In the genomic region with DNA sequence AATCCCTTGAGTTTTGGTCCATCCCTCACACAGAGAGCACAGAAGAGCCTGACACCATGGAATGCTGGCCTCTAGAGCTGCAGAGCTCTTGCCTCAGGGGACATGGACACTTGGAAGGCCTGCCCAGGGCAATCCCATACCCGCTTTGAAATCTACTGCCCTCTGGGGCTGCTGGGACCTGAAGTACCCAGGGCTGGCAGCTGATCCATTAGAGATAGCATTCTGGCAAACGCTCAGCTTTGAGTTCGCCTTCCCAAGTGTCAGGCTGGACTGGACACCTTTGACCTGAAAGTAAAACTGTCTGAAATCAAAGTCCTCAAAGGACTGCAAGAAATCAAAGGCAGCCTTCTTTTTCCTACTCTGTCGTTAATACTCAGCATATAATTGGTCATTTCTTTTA, we compare ENCODE assay signal across 15 mouse cellular contexts. TPM values are rescaled to one million over a fixed set of nuclear protein-coding genes. Genes with fewer than 3 reads are reported as not detected.
DNase-seq lines count a peak whose midpoint lies in the region; ATAC-seq and TF ChIP-seq lines count a peak whose summit lies in the region.
"Had no signal": no experiment of that assay in that cellular context is flagged by ENCODE, and none has a peak within 500 bp of the region (broad histone marks: within the 10 kb centered on the region; RNA-seq: fewer than 3 reads in every experiment).

No protein-coding gene starts in this region.

- intact Hi-C loops in heart, adult 2 months (cut with DNase I): loop anchor here (5.0 kb wide), 2 partner anchors 421 to 1751 kb away; no protein-coding TSS in a partner anchor

- no peaks in the 10 kb centered on the region for H3K79me2 ChIP-seq in heart, adult 2 months (replicated peaks; ENCODE audit: control insufficient read depth, insufficient read depth, low read length)

- H3K4me1 ChIP-seq in stomach, embryonic 16.5 days (ENCODE audit: control insufficient read depth, insufficient read depth, low read length): no peaks in the 10 kb centered on the region
- H3K4me1 ChIP-seq in stomach, postnatal 0 days (replicated peaks; ENCODE audit: control insufficient read depth, insufficient read depth): no peaks in the 10 kb centered on the region
- peaks cover 3% of the 10 kb centered on the region; the same call in 1 of the 2 replicates for H3K4me1 ChIP-seq in kidney, embryonic 15.5 days
- H3K4me1 ChIP-seq in heart, adult 2 months (ENCODE audit: control insufficient read depth, insufficient read depth, low read length): no peaks in the 10 kb centered on the region
- H3K4me1 ChIP-seq: stomach, embryonic 15.5 days had no signal

- no peak for DNase-seq in layer of hippocampus, adult 2 months (ENCODE audit: low spot score in 2 of 2)
- DNase-seq in layer of hippocampus, adult 11-12 months (ENCODE audit: low spot score): no peak
- DNase-seq in stomach, postnatal 0 days (ENCODE audit: low spot score): no peak
- no peak for DNase-seq in frontal cortex, postnatal 25 days (ENCODE audit: low spot score in 2 of 2)
- no peak for DNase-seq in heart, adult 2 months
- DNase-seq: lung, adult 2 months had no signal

- no peaks in the 10 kb centered on the region for H3K36me3 ChIP-seq in stomach, embryonic 16.5 days (ENCODE audit: control insufficient read depth, insufficient read depth, low read length)
- no peaks in the 10 kb centered on the region for H3K36me3 ChIP-seq in stomach, postnatal 0 days (ENCODE audit: control insufficient read depth, insufficient read depth, low read length)
- H3K36me3 ChIP-seq in kidney, embryonic 15.5 days: no peaks in the 10 kb centered on the region
- no peaks in the 10 kb centered on the region for H3K36me3 ChIP-seq in heart, adult 2 months (ENCODE audit: control insufficient read depth, insufficient read depth, low read length)
- H3K36me3 ChIP-seq: forebrain, embryonic 15.5 days; stomach, embryonic 15.5 days had no signal

- no peak overlapping the region for H3K4me3 ChIP-seq in layer of hippocampus, adult 2 months
- no peak overlapping the region for H3K4me3 ChIP-seq in stomach, embryonic 16.5 days (replicated peaks; ENCODE audit: low read length)
- no peak overlapping the region for H3K4me3 ChIP-seq in stomach, postnatal 0 days (ENCODE audit: low read depth, low read length)
- no peak overlapping the region for H3K4me3 ChIP-seq in kidney, embryonic 15.5 days (replicated peaks)
- H3K4me3 ChIP-seq in heart, adult 2 months: no peak overlapping the region
- H3K4me3 ChIP-seq: forebrain, embryonic 15.5 days; stomach, embryonic 15.5 days had no signal

- TF ChIP-seq POLR2A in heart, adult 2 months (IDR thresholded peaks at IDR 0.05; ENCODE audit: insufficient read depth, low read depth, low read length): no peak

- ATAC-seq in stomach, embryonic 16.5 days (ENCODE audit: insufficient read depth, low FRiP score): no peak
- no peak for ATAC-seq in stomach, postnatal 0 days (ENCODE audit: low FRiP score, low TSS enrichment)
- no peak for ATAC-seq in kidney, embryonic 15.5 days (replicated peaks; ENCODE audit: low FRiP score)
- ATAC-seq: intestine, postnatal 0 days; Patski had no signal

- TF ChIP-seq EP300 in stomach, postnatal 0 days (optimal IDR thresholded peaks at IDR 0.05): no peak
- TF ChIP-seq EP300 in heart, adult 2 months (IDR thresholded peaks at IDR 0.05; ENCODE audit: insufficient read depth, low read depth, low read length): no peak

- no peak overlapping the region for H3K4me2 ChIP-seq in stomach, embryonic 16.5 days (ENCODE audit: low read depth, low read length)
- H3K4me2 ChIP-seq in stomach, postnatal 0 days (replicated peaks; ENCODE audit: low read depth): no peak overlapping the region
- H3K4me2 ChIP-seq in kidney, embryonic 15.5 days: no peak overlapping the region
- H3K4me2 ChIP-seq: forebrain, embryonic 15.5 days; stomach, embryonic 15.5 days had no signal

- 70% methylated on average over 4 of the region's 4 CpGs for WGBS in stomach, embryonic 16.5 days
- 60% methylated on average over 4 of the region's 4 CpGs for WGBS in stomach, postnatal 0 days
- WGBS in kidney, embryonic 15.5 days: 32% methylated on average over 4 of the region's 4 CpGs
- 66% methylated on average over 4 of the region's 4 CpGs for WGBS in heart, adult 2 months

- peak overlapping the region; percentile 80 for H3K27ac ChIP-seq in layer of hippocampus, adult 2 months
- H3K27ac ChIP-seq in stomach, embryonic 16.5 days (ENCODE audit: low read length): no peak overlapping the region
- no peak overlapping the region for H3K27ac ChIP-seq in stomach, postnatal 0 days (replicated peaks)
- H3K27ac ChIP-seq in kidney, embryonic 15.5 days: peak overlapping the region; percentile 41; the same call in 1 of the 2 replicates
- no peak overlapping the region for H3K27ac ChIP-seq in heart, adult 2 months
- H3K27ac ChIP-seq: forebrain, embryonic 15.5 days; stomach, embryonic 15.5 days had no signal

- H3K9ac ChIP-seq in stomach, embryonic 16.5 days (ENCODE audit: low read length): 0 out of 2 replicates have a peak overlapping the region, but pooled peaks have one; percentile 7
- H3K9ac ChIP-seq in stomach, postnatal 0 days (ENCODE audit: low read length): no peak overlapping the region
- no peak overlapping the region for H3K9ac ChIP-seq in kidney, embryonic 15.5 days
- no peak overlapping the region for H3K9ac ChIP-seq in heart, adult 2 months (ENCODE audit: low read depth, low read length)
- H3K9ac ChIP-seq: forebrain, embryonic 15.5 days; stomach, embryonic 15.5 days had no signal

- no peaks in the 10 kb centered on the region for H3K9me3 ChIP-seq in stomach, embryonic 16.5 days (replicated peaks; ENCODE audit: control insufficient read depth, low read length)
- H3K9me3 ChIP-seq in stomach, postnatal 0 days (ENCODE audit: control insufficient read depth, low read length): no peaks in the 10 kb centered on the region
- H3K9me3 ChIP-seq in kidney, embryonic 15.5 days (replicated peaks): no peaks in the 10 kb centered on the region
- H3K9me3 ChIP-seq: forebrain, embryonic 15.5 days; stomach, embryonic 15.5 days had no signal

- no peaks in the 10 kb centered on the region for H3K27me3 ChIP-seq in stomach, embryonic 16.5 days (ENCODE audit: control insufficient read depth, insufficient read depth, low read length)
- no peaks in the 10 kb centered on the region for H3K27me3 ChIP-seq in stomach, postnatal 0 days (ENCODE audit: control insufficient read depth, insufficient read depth, low read length)
- H3K27me3 ChIP-seq in kidney, embryonic 15.5 days: no peaks in the 10 kb centered on the region
- no peaks in the 10 kb centered on the region for H3K27me3 ChIP-seq in heart, adult 2 months (ENCODE audit: control insufficient read depth, insufficient read depth, low read length)
- H3K27me3 ChIP-seq: forebrain, embryonic 15.5 days; Patski; stomach, embryonic 15.5 days had no signal

- no peak for TF ChIP-seq CTCF in layer of hippocampus, adult 2 months (conservative IDR thresholded peaks at IDR 0.05)
- TF ChIP-seq CTCF in stomach, postnatal 0 days (IDR thresholded peaks at IDR 0.05; ENCODE audit: low read depth): no peak
- no peak for TF ChIP-seq CTCF in heart, adult 2 months (IDR thresholded peaks at IDR 0.05)

RNA-seq across cellular contexts. Expression of a gene that starts 15.0 kb away (rescaled TPM):
- under 1 TPM in 1 of 2 experiments, not detected in 1; 0.05 TPM for total RNA-seq in layer of hippocampus, adult 2 months (2021)
- polyA plus RNA-seq in stomach, embryonic 16.5 days (2015; fragmentation: Nextera tagmentation; extraction: Ambion mirVana): 0.09 TPM in 2 replicates
- polyA plus RNA-seq in stomach, postnatal 0 days (2015; fragmentation: Nextera tagmentation; extraction: Ambion mirVana): 0.08 and 0.19 TPM in 2 replicates
- 0.21 and 0.44 TPM in 2 replicates for polyA plus RNA-seq in kidney, embryonic 15.5 days (2015; fragmentation: Nextera tagmentation; extraction: Ambion mirVana)
- total RNA-seq in heart, adult 2 months (2021): under 1 TPM in 1 of 2 experiments, not detected in 1; 0.25 TPM
- 0.03 and 0.27 TPM in 2 replicates for polyA plus RNA-seq in heart, adult 2 months (2012; rRNA removed)
- total RNA-seq: gastrocnemius, postnatal 4 days; left cerebral cortex, postnatal 10 days had no signal
- polyA plus RNA-seq: embryonic facial prominence, embryonic 11.5 days; intestine, postnatal 0 days had no signal

RNA-seq across cellular contexts. Expression of a gene that starts 52.9 kb away (rescaled TPM):
- total RNA-seq in layer of hippocampus, adult 2 months (2021): 10 to 100 TPM; 14.1 to 15.3 TPM
- 15.0 and 15.5 TPM in 2 replicates for polyA plus RNA-seq in stomach, embryonic 16.5 days (2015; fragmentation: Nextera tagmentation; extraction: Ambion mirVana)
- 5.1 and 5.8 TPM in 2 replicates for polyA plus RNA-seq in stomach, postnatal 0 days (2015; fragmentation: Nextera tagmentation; extraction: Ambion mirVana)
- 22.1 and 22.3 TPM in 2 replicates for polyA plus RNA-seq in kidney, embryonic 15.5 days (2015; fragmentation: Nextera tagmentation; extraction: Ambion mirVana)
- 10 to 100 TPM in 1 of 2 experiments, 1 to 10 TPM in 1; 9.6 to 11.1 TPM for total RNA-seq in heart, adult 2 months (2021)
- 7.5 and 12.4 TPM in 2 replicates for polyA plus RNA-seq in heart, adult 2 months (2012; rRNA removed)

Comparison
In these comparisons a context has a peak if more than half of its experiments do, and no peak if none do; other contexts are left out.
1. H3K27ac ChIP-seq: peak in layer of hippocampus, adult 2 months (single experiment) and kidney, embryonic 15.5 days (single experiment); none in stomach, embryonic 16.5 days (single experiment), stomach, postnatal 0 days (single experiment) and heart, adult 2 months (single experiment).